8 mouse cellular contexts compared by ENCODE assay signal in genomic region chr11:119545741-119546495, GRCm38 (mm10). TPM values are rescaled to one million over a fixed set of nuclear protein-coding genes. Genes with fewer than 3 reads are reported as not detected.
A peak's percentile ranks its signal among the peaks of the same experiment; 100 is the strongest.
DNase-seq lines count a peak whose midpoint lies in the region; ATAC-seq lines count a peak whose summit lies in the region.

No protein-coding gene starts in this region.

- peak; percentile 43 for ATAC-seq in granulocyte monocyte progenitor cell, adult 5-6 weeks (replicated peaks; ENCODE audit: poor library complexity, severe bottlenecking)

- DNase-seq in layer of hippocampus, adult 11-12 months (ENCODE audit: low spot score), result peak; percentile 32
- DNase-seq in layer of hippocampus, adult 9-11 months, result no peak
- peak; percentile 85 for DNase-seq in cerebellum, adult 9-10 months
- peak; percentile 47 for DNase-seq in neural tube, embryonic 10.5 days (ENCODE audit: extremely low spot score, low spot score)
- DNase-seq in right cerebral cortex, adult 2 months (ENCODE audit: low spot score in 2 of 2), result no peak
- DNase-seq in spleen, postnatal 10 days (ENCODE audit: low spot score in 2 of 2), result no peak
- DNase-seq in layer of hippocampus, adult 8-10 months (ENCODE audit: low spot score in 2 of 2), result no peak

RNA-seq across cellular contexts. Expression of gene Nptx1, which starts 1.6 kb away (rescaled TPM):
- not detected in 2 replicates for total RNA-seq in granulocyte monocyte progenitor cell, adult 5-6 weeks (2014; fragmentation: Nextera tagmentation)
- not detected in 2 replicates for total RNA-seq in granulocyte monocyte progenitor cell, adult 5-6 weeks (2017)
- 100 to 1,000 TPM; 330 to 455 (median 386) TPM for total RNA-seq in layer of hippocampus, adult 8-10 months (2022)

RNA-seq across cellular contexts. Expression of gene Endov, which starts 54.8 kb away (rescaled TPM):
- 5.5 and 10.3 TPM in 2 replicates for total RNA-seq in granulocyte monocyte progenitor cell, adult 5-6 weeks (2014; fragmentation: Nextera tagmentation)
- total RNA-seq in granulocyte monocyte progenitor cell, adult 5-6 weeks (2017), result 14.2 and 21.0 TPM in 2 replicates
- total RNA-seq in layer of hippocampus, adult 8-10 months (2022), result 10 to 100 TPM; 28.8 to 39.7 (median 32.2) TPM

RNA-seq across cellular contexts. Expression of gene Rptor, which starts 56.8 kb away (rescaled TPM):
- 23.8 and 33.0 TPM in 2 replicates for total RNA-seq in granulocyte monocyte progenitor cell, adult 5-6 weeks (2014; fragmentation: Nextera tagmentation)
- total RNA-seq in granulocyte monocyte progenitor cell, adult 5-6 weeks (2017), result 13.7 and 20.9 TPM in 2 replicates
- total RNA-seq in layer of hippocampus, adult 8-10 months (2022), result 10 to 100 TPM; 59.2 to 68.7 (median 63.5) TPM

Comparison
In these comparisons a context has a peak if more than half of its experiments do, and no peak if none do; other contexts are left out.
1. DNase-seq: peak in layer of hippocampus, adult 11-12 months (single experiment), cerebellum, adult 9-10 months (single experiment) and neural tube, embryonic 10.5 days (single experiment); none in layer of hippocampus, adult 9-11 months (single experiment), right cerebral cortex, adult 2 months (0 of 2), spleen, postnatal 10 days (0 of 2) and layer of hippocampus, adult 8-10 months (0 of 2).
2. RNA of gene Nptx1, which starts 1.6 kb away (total RNA-seq): 330 to 455 TPM in layer of hippocampus, adult 8-10 months; not detected in granulocyte monocyte progenitor cell, adult 5-6 weeks; every median in the first group is over 100 times any median in the second.